Comparison of ENCODE assay signal across 9 mouse cellular contexts in the genomic region with DNA sequence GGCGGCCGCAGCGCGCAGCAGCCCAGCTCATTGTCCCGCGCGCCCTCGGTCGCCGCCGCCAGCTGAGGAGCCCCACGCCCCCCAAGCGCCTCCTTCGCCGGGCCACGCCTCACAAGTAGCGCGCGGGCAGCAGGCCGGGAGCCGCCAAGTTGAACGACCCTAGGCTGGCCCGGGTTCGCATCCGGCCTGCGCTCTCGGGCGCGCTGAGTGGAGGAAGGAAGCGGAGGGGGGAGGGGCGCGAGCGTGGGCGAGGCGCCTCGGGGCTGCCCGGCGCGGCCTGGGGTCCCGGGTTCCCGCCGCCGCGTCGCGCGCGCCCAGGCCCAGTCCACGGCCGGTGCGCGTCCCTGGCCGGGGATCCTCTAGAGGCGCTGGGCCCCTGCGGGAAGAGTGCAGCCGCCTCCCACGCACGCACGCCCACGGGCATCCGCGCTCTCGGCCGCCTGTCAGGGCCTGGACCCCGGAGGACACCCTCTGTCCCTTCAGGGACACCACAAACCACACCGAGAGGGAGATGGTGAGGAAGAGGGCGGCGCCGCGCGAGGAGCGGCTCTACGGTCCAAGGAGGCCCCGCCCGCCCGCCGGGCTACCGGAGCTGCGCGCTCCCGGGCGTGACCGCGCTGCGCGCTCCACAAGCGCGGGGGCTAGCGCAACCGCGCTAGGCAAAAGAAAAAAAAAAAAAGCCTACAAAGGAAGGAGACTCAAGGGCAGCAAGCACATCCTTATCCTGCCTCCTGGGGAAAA. TPM values are rescaled to one million over a fixed set of nuclear protein-coding genes. Genes with fewer than 3 reads are reported as not detected.
A peak's percentile ranks its signal among the peaks of the same experiment; 100 is the strongest.
DNase-seq lines count a peak whose midpoint lies in the region; ATAC-seq and TF ChIP-seq lines count a peak whose summit lies in the region.
"Had no signal": no experiment of that assay in that cellular context is flagged by ENCODE, and none has a peak within 500 bp of the region (broad histone marks: within the 10 kb centered on the region; RNA-seq: fewer than 3 reads in every experiment).

A gene (minus strand): TSS at position 510 of the 741 bp plus-strand sequence.

- H3K27me3 ChIP-seq in lung, embryonic 14.5 days (ENCODE audit: insufficient read depth, low read length): peaks cover 11% of the 10 kb centered on the region

- WGBS in lung, embryonic 14.5 days: under 1% methylated on average over 65 of the region's 91 CpGs

- ATAC-seq in lung, embryonic 14.5 days (ENCODE audit: insufficient read depth): peak; percentile 94

- TF ChIP-seq CTCF in lung, embryonic 14.5 days (IDR thresholded peaks at IDR 0.05; ENCODE audit: low read depth): no peak

- no peaks in the 10 kb centered on the region for H3K36me3 ChIP-seq in lung, embryonic 14.5 days (ENCODE audit: insufficient read depth)

- peak within 1 kb of the TSS; percentile 91 for H3K4me2 ChIP-seq in lung, embryonic 14.5 days

- peak within 1 kb of the TSS; percentile 77 for H3K4me3 ChIP-seq in lung, embryonic 14.5 days (ENCODE audit: low read depth, low read length)

- DNase-seq in Muller cell, postnatal 12 days (ENCODE audit: inconsistent ontology term): peak; percentile 92
- DNase-seq in cerebellum, adult 9-10 months: peak; percentile 85
- DNase-seq in forelimb bud, embryonic 11.5 days (ENCODE audit: low read depth, low spot score): peak; percentile 74
- peak; percentile 77 for DNase-seq in heart, postnatal 4 days
- peak; percentile 58 to 72 for DNase-seq in layer of hippocampus, adult 8-10 months (ENCODE audit: low spot score in 2 of 2)
- peak; percentile 87 for DNase-seq in lung, embryonic 14.5 days
- DNase-seq in ovary, adult 18-20 months (ENCODE audit: low spot score): peak; percentile 33
- peak; percentile 72 for DNase-seq in thymus, adult 18-20 months

- peak within 1 kb of the TSS; percentile 67 for H3K9ac ChIP-seq in lung, embryonic 14.5 days

- peak within 1 kb of the TSS; percentile 65; the same call in 1 of the 2 replicates for H3K27ac ChIP-seq in lung, embryonic 14.5 days (ENCODE audit: low read depth)
- H3K27ac ChIP-seq: macrophage had no signal

- no peaks in the 10 kb centered on the region for H3K4me1 ChIP-seq in lung, embryonic 14.5 days (ENCODE audit: insufficient read depth)

- H3K9me3 ChIP-seq in lung, embryonic 14.5 days (ENCODE audit: low read depth, low read length): no peaks in the 10 kb centered on the region

RNA-seq across cellular contexts. Expression of the gene that starts here (rescaled TPM):
- 1 to 10 TPM; 8.2 to 8.8 TPM for total RNA-seq in heart, postnatal 4 days (2021)
- 100 to 1,000 TPM in 2 of 4 experiments, 10 to 100 TPM in 2; 90.2 to 108 (median 99.6) TPM for total RNA-seq in layer of hippocampus, adult 8-10 months (2022)
- polyA plus RNA-seq in lung, embryonic 14.5 days (2014; fragmentation: Nextera tagmentation; extraction: Ambion mirVana): 7.3 and 8.2 TPM in 2 replicates

Comparison
In these comparisons a context has a peak if more than half of its experiments do, and no peak if none do; other contexts are left out.
1. Peak in every context shown above with its lines: DNase-seq, ATAC-seq, H3K4me3 ChIP-seq and H3K27ac ChIP-seq.
2. RNA of the gene that starts here (total RNA-seq): 90.2 to 108 TPM in layer of hippocampus, adult 8-10 months; 8.2 to 8.8 TPM in heart, postnatal 4 days; every median in the first group is over 4 times any median in the second.
3. DNase-seq: peak in every context shown above with its lines; median percentile 92 in Muller cell, postnatal 12 days; 87 in lung, embryonic 14.5 days; 85 in cerebellum, adult 9-10 months; 77 in heart, postnatal 4 days; 74 in forelimb bud, embryonic 11.5 days; 72 in thymus, adult 18-20 months; 65 in layer of hippocampus, adult 8-10 months; 33 in ovary, adult 18-20 months.